Mouse (Mus musculus): Measurements from ENCODE around the gene Ret. TPM values are rescaled to one million over a fixed set of nuclear protein-coding genes. Genes with fewer than 3 reads are reported as not detected.

The Ret gene
- under 1 TPM; 0.48 to 0.70 TPM for polyA plus RNA-seq (2017; shearing (Covaris generic))

GRCm38 (mm10) chr6:118197440-118197975 is at the start of gene Ret:
Gene Ret, minus strand, starts transcription at chr6:118197718.

GRCm38 (mm10) chr6:118138731-118139709 is 58.5 kb downstream of the Ret start, which contains the start of gene Csgalnact2:
Gene Csgalnact2, minus strand, starts transcription at chr6:118139140.

Other genes starting within 250 kb of the Ret start
- gene Rasgef1a, start 186.3 kb downstream of the Ret start, polyA plus RNA-seq (2017; shearing (Covaris generic)), result 1 to 10 TPM; 3.5 to 3.6 TPM
- 10 to 100 TPM; 15.1 to 18.2 TPM for gene Csgalnact2, start 58.6 kb downstream of the Ret start, polyA plus RNA-seq (2017; shearing (Covaris generic))
- gene Bms1, start 221.8 kb upstream of the Ret start, polyA plus RNA-seq (2017; shearing (Covaris generic)), result 10 to 100 TPM; 36.0 to 41.1 TPM

All from activated CD4-positive, CD25-positive, alpha-beta regulatory T cell (primary cell).